Mouse (Mus musculus): ENCODE measurements around the gene Stac3.

Gene Stac3

DNA sequence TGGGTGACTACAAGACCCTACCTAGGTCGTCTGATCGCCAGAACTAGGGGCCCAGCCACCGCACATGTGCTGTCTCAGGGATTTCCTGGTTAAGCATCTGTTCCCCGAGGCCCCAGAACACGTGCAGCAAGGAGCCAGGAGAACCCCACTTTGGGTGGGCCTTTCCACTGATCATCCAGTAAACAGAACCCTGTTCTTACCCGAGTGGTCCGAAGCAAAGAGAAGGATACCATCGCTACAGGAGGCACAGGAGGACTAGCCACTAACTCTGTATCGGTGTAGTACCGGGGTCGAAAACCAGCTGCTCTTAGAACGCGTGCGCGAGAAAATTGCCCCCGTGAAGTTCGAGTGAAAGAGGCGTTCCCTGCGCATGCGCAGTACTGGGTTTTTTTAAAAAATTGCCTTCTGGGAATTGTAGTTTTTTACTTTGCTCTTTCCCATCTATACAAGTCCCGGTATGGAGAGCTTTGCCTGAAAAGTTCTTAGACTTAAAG is 20.6 kb downstream of the Stac3 start, which contains the start of gene Shmt2:
TSS of gene Shmt2 (minus strand) at position 357 of the 494 bp plus-strand sequence.
- DNase-seq (ENCODE audit: low read depth, low spot score): peak; percentile 87

DNA sequence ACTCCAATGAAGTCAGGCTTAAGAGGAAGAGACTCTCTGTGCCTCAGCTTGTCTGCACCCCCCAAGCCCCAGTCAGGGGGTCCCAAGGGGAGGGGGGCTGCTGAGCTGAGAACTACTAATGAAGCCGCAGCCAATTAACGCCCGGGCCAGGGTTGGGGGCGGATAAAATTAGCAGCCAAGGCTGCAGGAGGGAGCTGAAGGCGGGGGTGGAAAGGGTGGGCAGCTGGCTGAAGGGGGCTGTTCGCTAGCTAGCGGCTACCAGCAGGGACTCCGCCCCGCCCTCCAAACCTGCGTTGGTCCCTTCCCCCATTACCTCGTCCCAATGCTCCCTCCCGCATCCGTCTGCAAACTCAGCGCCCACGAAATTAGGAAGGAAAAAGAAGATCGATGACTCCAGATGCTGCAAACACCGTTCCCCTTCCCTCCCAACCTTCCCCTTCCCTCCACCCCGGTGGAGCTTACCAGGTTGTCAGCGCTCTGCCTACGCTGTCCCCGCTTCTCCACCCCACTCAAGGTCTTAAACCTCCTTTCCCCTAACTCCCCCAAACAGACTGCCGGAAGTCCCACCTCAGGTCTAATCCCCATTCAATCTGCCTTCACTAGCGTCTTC is 23.3 kb downstream of the Stac3 start:
- DNase-seq (ENCODE audit: low read depth, low spot score): no peak

DNA sequence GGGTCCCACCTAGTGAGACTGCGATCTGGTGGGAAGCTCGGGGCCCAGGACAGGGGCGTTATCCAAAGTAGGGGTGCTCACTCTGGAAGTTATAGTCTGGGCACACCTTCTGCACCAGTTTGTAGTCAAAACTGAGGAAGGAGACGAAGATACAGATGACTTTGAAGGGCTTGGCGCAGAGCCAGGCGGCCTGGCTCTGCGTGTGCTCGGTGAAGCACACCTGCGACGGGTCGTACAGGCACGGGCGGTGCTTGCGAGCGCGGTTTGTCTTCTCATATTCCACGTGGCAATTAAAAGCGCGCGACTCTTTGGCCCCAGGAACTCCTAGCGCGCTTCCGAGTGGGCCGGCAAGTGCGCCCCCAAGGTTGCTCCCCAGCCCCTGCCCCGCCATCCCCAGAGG is 24.6 kb downstream of the Stac3 start:
- no peak for DNase-seq (ENCODE audit: low read depth, low spot score)

DNA sequence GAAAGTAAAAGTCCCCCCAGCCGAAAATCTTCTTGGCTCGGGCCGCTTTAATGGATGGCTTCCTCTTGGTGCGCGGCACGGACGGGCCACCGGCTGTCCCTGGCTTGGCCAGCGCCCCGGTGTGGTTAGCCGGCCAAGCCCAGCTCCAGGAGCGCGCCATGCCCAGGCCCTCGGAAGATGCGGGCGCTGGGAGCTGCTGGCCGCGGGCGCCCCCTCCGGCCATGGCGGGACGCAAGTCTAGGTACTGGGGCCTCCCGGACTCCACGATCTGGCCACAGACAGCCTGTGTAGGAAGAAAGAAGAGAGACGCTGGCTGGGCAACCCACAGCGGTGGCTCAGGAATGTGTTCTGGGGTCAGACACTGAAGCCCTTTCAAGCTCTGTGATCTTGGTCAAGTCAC is 25.2 kb downstream of the Stac3 start:
- DNase-seq (ENCODE audit: low read depth, low spot score): no peak

DNA sequence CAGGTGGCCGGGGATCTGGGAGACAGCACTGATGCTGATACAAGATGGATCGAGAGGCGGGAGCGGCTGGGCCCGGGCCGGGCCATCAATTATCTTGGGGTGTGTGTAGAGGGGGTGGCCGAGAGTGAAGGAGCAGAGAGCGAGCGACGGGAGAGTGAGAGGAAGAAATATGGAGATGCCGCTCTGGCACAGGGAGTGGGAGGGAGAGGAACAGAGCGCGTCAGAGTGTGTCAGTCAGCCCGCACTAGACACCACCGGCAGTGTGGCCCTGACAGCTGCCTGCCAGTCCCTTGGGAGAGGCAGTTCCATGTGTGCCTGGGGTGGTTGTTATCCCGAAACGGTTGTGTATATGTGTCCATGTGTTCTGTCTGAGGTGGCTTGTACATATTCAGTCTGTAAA is 26.0 kb downstream of the Stac3 start:
- DNase-seq (ENCODE audit: low read depth, low spot score): no peak

DNA sequence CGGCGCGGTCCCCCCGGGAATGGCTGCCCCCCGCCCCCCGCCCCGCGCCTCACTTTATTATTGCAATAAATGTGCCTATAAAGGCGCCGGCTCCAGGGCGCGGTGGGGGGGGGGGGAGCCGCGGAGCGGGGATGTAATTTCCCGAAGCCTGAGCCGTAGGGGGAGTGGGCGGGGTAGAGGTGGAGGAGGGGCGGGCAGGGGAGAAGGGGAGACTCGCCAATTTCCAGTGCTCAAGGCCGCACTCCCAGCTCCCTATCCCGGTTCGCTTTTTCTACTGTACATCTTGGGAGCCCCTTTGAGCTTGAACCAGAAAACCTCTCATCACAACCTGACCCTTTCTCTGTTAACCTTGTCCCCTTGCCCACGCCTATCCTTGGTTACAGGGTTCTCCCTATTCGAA is 29.5 kb downstream of the Stac3 start:
- no peak for DNase-seq (ENCODE audit: low read depth, low spot score)

DNA sequence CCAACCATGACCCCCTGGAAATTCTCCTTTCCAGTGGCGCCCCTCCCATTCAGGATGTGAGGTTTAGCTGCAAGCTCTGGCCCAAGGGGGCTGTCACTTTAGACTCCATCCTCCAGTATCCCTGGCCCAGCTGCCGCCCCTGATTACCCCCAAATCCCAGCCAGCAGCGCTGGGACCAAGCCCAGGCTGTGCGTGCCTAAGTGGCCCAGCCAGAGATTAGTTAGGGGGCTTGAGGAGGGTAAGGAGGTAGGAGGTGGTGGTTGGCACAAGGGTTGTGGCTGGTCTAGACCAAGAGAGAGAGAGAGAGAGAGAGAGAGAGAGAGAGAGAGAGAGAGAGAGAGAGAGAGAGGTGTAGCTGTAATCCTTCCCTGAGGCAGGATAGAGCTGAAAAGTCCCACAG is 30.1 kb downstream of the Stac3 start:
- no peak for DNase-seq (ENCODE audit: low read depth, low spot score)

DNA sequence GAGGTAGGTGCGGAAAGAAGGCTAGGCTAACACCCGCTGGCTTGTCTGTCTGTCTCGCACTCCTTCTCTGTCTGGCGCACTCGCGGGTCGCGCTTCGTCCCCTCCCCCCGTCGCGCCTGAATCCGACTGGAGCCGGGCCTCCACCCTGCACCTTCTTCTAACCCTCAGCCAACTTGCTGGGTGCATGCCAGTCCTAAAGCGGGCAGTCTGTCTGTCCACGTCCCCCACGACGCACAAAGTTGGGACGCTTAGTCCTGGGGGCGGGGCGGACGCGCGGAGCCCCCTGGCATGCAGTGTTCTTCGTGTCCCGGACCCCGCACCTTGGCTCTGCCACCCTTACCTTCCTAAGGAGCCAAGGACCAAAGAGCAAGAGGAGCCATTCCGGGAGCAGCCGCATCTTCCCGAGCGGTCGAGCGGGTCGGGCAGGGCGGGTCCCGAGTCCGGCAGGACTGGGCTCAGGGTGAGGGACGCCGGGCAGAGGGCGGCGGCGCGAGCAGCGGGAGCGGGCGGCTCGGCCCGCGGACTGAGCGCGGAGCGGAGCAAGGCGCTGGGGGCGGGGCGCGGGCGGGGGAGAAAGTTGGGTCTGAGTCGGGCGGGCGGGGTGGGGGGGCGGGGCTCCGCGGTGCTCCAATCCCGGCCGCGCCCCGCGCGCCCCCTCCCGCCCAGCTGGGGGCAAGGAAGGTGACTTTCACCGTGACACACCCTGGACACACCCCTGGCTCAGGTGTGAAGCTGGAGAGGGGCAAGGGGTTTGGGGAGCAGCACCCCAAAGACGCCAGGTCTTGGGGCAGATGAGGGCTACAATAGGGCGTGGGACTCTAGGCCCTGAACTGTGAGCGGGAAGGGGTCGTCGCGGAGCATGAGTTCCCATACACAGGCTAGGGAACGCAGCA is 32.8 kb downstream of the Stac3 start, which contains the start of gene Nxph4:
TSS of gene Nxph4 (minus strand) at position 524 of the 893 bp plus-strand sequence.
- DNase-seq (ENCODE audit: low read depth, low spot score): no peak

DNA sequence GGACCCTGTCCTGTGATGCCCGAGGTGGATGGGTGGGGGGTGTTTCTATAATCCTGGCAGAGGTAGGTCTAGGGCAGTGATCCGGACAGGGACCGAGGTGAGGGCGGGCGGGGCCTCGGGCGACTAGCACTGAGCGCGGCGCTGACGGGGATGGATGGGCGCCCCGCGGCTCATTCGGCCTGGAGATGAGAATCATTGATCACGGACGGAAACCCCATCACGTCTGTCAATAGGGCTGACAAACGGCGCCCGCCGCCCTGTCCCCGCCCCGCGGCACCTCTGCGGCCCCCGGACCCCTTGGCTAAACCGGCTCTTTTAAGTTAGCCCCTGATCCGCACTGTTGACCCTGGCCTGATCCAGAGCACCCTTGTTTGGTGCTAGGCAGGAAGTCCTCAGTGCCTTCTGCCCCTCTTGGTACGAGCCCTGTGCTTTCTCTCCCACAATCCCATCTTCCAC is 33.5 kb downstream of the Stac3 start:
- no peak for DNase-seq (ENCODE audit: low read depth, low spot score)

DNA sequence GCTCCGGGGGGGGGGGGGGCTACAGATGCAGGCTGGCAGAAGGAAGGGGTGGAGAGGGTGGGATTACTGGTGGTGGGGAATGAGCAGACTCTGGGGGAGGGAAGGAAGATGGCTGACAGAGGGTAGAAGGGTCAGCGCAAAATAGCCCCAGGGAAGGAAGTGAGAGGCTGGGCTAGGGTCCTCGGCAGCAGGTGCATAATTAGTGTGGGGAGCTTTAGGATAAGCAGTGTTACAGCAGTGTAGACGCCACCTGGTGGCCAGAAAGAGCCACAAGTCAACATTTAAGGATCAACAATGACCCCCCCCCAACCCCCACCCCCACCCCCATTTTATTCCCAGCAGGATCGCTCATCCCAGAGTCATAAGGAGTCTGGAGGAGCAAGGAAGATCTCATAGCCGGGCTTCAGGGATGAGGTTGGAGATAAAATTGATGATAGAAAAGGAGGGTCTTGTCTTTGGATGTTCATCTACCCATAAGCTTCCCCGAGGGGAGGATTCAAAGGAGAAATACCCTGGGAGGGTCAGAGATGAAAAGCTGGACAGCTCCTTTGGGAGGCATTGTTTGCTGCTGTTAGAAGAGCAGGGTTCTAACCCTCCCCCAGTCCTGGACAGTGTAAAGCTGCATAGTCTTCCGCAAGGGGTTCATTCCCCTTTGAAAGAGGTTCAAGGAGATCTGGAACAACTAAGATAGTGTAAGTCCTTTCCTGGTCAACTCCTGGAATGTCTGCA is 35.3 kb downstream of the Stac3 start:
- DNase-seq (ENCODE audit: low read depth, low spot score): no peak

GRCm38 (mm10) chr10:127537854-127538583 is 36.5 kb downstream of the Stac3 start:
- no peak for DNase-seq (ENCODE audit: low read depth, low spot score)

DNA sequence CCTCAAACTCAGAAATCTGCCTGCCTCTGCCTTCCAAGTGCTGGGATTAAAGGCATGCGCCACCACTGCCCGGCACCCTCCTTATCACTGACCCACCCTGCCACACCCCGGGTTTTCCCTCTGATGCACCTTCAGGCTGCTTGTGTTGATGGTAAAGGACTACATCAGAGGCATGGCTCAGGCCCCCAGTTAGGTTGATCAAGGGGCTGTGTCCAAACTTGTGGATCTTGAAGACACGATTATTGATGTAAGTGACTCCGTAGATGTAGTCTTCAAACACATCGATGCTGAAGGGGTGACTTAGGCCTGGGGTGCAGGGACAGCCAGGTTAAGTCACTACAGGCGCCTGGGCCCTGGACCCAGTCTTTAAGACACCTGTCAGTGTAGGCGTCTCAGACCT is 40.0 kb downstream of the Stac3 start:
- no peak for DNase-seq (ENCODE audit: low read depth, low spot score)

DNA sequence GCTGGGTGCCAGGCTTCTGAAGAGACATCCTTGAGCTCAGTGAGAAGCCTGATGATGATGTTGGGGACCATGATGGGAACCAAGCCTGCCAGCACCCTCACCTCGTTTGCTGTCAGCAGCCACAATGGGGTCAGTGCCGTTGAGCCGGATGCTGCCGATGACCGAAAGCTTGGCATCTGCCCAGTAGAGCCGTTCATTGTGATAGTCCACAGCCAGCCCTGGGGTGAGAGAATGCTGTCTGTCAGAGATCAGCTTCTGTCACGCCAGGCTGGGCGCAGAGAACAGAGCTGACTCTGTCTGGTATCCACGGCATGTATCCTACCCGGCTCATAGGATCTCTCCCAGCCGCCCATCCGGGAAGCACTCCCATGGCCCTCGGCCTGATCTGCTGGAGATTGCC is 40.6 kb downstream of the Stac3 start:
- DNase-seq (ENCODE audit: low read depth, low spot score): no peak

DNA sequence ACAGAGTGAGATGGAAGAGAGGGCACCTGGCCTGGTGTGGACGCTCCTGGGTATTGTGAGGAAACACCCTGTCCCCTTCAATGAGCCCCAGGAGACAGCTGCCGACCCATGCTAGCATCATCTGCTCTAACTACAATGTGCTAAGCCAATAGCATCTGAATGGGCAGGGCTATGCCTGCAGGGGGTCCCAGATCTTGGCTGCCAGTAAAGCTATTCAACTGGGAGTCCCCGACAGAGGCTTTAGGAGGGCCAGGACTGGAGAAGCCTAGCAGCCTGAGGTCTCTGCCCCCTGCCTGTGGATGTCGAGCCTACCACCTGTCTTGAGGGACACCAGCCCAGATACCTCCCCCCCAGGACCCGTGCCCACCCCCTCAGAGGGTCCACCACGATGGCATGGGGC is 41.2 kb downstream of the Stac3 start:
- DNase-seq (ENCODE audit: low read depth, low spot score): no peak

GRCm38 (mm10) chr10:127543916-127544315 is 42.4 kb downstream of the Stac3 start:
- no peak for DNase-seq (ENCODE audit: low read depth, low spot score)

DNA sequence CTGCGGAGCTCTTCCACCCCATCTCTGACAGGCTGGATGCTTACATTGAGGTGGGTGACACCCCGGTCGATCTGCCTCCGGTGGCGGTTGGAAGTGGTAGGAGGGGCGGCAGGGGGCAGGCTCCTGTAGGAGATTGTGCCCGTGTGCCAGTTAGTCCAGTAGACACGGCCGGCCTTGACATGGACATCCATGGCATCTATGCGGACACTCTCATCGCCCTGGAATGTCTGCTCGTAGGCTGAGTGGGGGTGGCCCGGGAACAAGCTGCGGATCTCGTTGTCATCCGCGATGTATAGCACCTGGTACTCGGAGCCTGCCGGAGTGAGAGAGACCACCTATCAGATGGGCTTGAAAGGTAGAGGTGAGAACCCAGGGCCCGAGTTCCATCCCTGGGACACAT is 42.9 kb downstream of the Stac3 start:
- no peak for DNase-seq (ENCODE audit: low read depth, low spot score)

- no peak for DNase-seq (ENCODE audit: low read depth, low spot score)
Measured at GRCm38 (mm10) chr10:127546505-127546904, 45.0 kb downstream of the Stac3 start.

DNA sequence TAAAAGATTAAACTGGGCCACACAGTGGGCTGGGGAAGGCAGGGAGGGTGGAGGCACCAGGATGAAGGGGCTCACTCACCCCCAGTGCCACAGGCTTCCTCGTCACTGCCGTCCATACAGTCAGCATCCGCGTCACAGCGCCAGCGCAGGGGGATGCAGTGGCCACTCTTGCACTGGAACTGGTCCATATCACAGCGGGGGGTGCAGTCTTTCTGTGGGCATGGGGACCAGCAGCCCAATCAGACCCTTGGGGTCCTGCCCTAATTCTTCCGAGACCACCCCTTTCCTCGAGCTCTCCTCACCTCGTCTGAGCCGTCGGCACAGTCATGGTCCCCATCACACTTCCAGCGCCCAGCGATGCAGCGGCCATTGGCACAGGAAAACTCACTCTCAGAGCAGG is 46.8 kb downstream of the Stac3 start:
- no peak for DNase-seq (ENCODE audit: low read depth, low spot score)

GRCm38 (mm10) chr10:127549892-127550291 is 48.4 kb downstream of the Stac3 start:
- DNase-seq (ENCODE audit: low read depth, low spot score): no peak

- peak; percentile 68 for DNase-seq (ENCODE audit: low read depth, low spot score)
Measured at GRCm38 (mm10) chr10:127555703-127556102, 54.2 kb downstream of the Stac3 start.

- DNase-seq (ENCODE audit: low read depth, low spot score): no peak
Measured at GRCm38 (mm10) chr10:127557397-127557796, 55.9 kb downstream of the Stac3 start.

Data from retina, postnatal 7 days (tissue).